Mouse (Mus musculus): ENCODE data around the gene Rbfox1.

DNA sequence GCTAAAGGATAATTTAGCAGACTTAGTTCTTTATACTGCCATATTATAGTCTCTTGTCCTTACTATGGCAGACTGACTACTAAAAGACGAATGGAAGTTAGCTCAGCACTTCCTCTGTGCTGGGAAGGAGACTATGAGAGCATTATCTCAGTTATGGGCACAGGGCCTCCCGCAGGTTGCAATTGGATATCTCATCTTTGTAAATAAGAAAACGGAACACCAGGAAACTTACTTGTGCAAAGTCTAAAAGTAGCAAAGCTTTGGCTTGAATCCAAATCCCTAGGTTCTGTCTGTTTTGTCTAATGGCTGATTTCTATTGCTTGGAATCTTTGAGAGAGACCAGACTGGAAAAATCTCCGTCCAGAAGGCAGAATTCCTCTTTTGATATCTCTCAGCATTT lies 1207.7 kb downstream of the Rbfox1 start:
- TF ChIP-seq POLR2A (IDR thresholded peaks at IDR 0.05; ENCODE audit: borderline replicate concordance, control insufficient read depth, low read depth, low read length) (no peak), CTCF (IDR thresholded peaks at IDR 0.05; ENCODE audit: control insufficient read depth, insufficient read depth, low read length) (no peak)

Data from bone marrow, adult 2 months (tissue).